Mouse (Mus musculus) T-cell, adult 2 months (primary cell): Measurements from ENCODE around the gene Slc39a10.

ENCODE experiments used
- DNase-seq: peaks from one replicate; pipeline ENCODE4 v3.0.0; 2022; ENCODE audit warnings: low spot score

Gene Slc39a10

DNA sequence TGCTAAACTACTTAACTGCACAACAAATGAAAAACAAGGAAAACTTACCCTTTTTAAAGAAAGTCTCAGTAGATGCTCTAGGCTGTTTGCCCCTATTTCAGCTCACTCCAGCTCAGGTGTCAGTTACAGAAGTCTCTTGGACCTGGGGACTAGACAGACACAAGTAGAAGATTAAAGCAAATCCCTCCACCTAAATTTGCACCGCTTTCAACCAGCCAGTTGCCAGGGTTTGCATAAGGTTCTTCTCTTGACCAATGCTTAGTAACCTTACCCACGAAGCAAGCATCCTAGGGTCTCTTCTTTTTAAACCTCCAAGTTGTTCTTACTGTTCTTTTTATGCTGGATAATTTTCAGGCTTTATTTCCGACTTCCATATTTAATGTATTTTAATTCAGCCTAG is at the start of gene Slc39a10:
TSS of gene Slc39a10 (minus strand) at position 101 of the 400 bp plus-strand sequence.
- no peak for DNase-seq

DNA sequence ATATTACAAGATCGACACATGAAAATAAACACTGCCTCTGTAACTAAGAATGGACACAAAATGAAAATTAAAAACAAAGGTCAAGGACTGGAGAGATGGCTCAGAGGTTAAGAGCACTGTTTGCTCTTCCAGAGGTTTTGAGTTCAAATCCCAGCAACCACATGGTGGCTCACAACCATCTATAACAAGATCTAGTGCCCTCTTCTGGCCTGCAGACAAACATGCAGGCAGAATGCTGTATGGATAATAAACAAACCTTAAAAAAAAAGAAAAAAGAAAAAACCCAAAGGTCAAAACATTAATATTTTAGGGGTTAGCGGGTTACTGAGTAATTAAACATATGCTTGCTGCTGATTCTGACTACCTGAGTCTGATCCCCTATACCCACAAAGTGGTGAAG is 46.6 kb upstream of the Slc39a10 start:
- DNase-seq, result no peak

DNA sequence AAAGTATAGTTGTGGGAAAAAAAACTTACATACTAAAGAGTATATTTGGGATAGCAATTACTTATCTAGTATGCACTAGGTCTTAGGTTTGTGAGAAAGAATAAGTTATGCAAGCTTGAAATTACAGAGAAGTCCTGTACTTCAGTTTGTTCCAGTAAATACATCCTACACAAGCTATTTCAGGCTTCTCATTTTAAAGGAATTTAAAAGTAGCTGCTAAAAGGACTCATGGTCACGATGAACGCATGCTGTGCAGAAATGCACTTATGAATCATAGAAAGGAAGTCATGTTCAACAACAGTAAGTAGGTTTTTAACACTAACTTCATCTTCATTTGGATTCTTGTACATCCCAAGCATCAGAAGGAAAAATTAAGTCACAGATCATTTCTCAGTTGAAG is 45.0 kb upstream of the Slc39a10 start:
- no peak for DNase-seq

DNA sequence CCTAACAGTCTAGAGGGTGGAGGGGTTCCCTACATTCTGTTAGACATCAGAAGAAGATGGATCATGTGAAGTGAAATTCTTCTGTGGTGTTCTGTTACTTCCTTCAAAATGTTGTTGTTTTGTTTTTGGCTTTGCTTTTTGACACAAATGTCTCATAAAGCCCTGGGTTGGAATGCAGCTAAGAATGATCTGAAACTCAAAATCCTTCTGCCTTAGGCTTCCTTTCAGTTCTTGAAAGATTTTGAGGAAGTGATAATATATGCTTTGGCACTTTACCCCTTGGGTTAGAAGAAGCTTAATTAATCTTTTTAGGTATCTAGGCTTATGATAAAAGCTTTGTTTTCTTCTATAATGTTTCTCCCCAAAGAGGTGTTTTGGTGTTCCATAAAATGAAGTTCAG is 34.5 kb upstream of the Slc39a10 start:
- DNase-seq, result no peak

DNA sequence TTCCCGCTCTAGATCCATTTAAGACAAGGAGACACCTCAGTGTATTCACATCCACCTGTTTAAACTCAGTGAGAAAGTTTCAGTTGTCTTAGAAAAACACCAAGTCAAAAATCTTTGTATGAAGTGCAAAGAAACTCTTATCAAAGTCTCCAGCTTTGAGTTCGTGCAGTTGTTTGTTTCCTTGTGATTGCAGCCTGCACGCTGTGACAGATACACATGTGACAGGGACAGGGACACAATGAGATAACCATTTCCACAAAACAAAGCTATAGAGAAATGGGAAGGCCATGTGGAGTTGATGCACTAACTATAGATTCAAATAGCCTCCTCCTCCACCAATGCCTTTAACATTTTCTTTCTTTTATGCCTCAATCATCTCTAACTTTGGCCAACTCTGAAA is 33.6 kb upstream of the Slc39a10 start:
- no peak for DNase-seq

GRCm38 (mm10) chr1:46924992-46925391 is 32.3 kb upstream of the Slc39a10 start:
- no peak for DNase-seq

DNA sequence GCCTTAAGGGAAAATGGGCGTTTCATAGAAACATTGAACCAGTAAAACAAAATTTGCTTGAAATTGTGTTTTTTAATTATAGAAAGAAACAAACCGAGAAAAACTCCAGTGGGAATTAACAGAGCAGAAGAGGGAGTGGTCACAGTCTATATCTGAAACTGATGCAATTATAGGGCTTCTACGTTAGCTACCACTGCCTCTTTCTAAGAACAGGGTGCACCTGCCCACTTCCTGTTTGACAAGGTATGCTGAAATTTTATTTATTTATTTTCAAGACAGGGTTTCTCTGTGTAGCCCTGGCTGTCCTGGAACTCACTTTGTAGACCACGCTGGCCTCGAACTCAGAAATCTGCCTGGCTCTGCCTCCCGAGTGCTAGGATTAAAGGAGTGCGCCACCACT is 30.3 kb upstream of the Slc39a10 start:
- DNase-seq, result peak; percentile 18

GRCm38 (mm10) chr1:46921630-46922029 is 29.0 kb upstream of the Slc39a10 start:
- DNase-seq, result no peak

- no peak for DNase-seq
Measured at GRCm38 (mm10) chr1:46916237-46916636, 23.6 kb upstream of the Slc39a10 start.

DNA sequence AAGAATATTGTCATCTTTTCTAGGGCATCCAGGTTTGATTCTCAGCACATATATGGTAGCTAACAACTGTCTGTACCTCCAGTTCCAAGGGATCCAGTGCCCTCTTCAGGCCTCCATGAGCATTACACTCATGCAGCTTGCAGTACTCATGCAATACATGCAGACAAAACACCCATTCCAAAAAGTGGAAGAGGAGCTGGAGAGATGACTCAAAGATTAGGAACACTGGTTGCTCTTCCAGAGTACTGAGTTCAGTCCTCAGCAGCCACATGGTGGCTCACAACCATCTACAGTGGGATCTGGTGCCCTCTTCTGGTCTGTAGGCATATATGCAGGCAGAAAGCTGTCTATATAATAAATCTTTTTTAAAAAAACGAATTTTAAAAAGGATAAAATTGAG is 21.7 kb upstream of the Slc39a10 start:
- peak; percentile 30 for DNase-seq

GRCm38 (mm10) chr1:46912506-46913156 is 20.0 kb upstream of the Slc39a10 start:
- DNase-seq, result no peak

- no peak for DNase-seq
Measured at GRCm38 (mm10) chr1:46910154-46910553, 17.5 kb upstream of the Slc39a10 start.

GRCm38 (mm10) chr1:46905706-46906105 is 13.1 kb upstream of the Slc39a10 start:
- DNase-seq, result no peak

- no peak for DNase-seq
Measured at GRCm38 (mm10) chr1:46902102-46902683, 9.5 kb upstream of the Slc39a10 start.

GRCm38 (mm10) chr1:46894281-46894842 is 1.7 kb upstream of the Slc39a10 start:
- DNase-seq, result peak; percentile 64

DNA sequence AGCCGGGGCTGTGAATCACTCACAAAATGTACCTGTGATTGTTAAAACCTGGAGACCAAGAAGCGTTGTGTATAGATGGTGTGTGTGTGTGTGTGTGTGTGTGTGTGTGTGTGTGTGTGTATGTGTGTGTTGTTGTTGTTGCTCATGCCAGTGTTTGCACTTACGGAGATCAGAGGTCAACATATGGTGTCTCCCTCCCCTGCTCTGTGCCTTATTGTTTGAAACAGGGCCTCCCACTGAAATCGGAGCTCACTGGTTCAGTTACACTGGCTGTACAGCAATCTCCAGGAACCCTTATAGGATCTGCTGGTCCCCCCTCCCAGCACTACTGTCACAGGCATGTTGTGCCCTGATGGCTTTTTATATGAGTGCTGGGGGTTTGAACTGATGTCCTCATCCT is 3.9 kb downstream of the Slc39a10 start:
- no peak for DNase-seq

- no peak for DNase-seq
Measured at GRCm38 (mm10) chr1:46888324-46888723, 4.3 kb downstream of the Slc39a10 start.

GRCm38 (mm10) chr1:46887908-46888307 is 4.7 kb downstream of the Slc39a10 start:
- DNase-seq, result no peak

GRCm38 (mm10) chr1:46886091-46886490 is 6.6 kb downstream of the Slc39a10 start:
- DNase-seq, result no peak

- no peak for DNase-seq
Measured at GRCm38 (mm10) chr1:46885231-46885630, 7.4 kb downstream of the Slc39a10 start.

DNA sequence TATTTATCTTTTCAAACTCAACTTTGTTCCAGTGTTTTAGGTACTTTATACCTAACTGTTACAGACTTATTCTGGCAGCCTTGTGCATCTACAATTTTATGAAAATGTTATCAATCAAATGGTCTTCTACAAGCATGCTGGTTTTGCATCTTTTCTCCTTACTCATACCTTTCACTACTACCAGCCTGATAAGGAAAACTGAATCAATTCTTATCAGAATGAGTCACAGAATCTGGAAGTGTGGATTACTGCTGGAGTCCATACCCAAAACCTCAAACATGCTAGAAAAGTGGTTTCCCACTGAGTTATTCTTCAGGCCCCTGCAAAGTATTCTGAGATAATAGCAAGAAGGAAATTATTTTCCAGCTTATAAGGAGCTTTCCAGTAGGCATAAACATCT is 12.7 kb downstream of the Slc39a10 start:
- DNase-seq, result no peak

GRCm38 (mm10) chr1:46873770-46874169 is 18.9 kb downstream of the Slc39a10 start:
- no peak for DNase-seq

DNA sequence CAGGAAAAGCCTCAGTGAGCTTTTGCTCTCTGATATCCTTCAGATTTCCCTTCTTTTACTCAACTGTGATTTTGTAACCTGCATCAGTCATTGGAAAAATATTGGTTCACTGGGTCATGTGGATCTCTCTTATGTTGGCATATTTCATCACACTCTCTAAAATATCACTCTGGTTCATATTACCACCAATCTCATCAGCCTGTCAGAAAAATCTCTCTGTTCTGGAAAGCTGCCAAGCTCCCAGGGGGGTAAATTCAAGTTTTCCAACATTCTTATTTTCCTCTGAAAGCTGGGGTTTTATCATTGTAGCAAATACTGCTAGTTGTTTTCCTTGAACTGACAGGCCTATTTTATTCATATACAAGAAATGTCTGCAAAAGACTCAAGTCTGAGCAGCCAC is 22.9 kb downstream of the Slc39a10 start:
- DNase-seq, result no peak
